In genomic region chr13:41634401-41634818, GRCm38 (mm10) we compare ENCODE assay signal across 9 mouse cellular contexts. TPM values are rescaled to one million over a fixed set of nuclear protein-coding genes. Genes with fewer than 3 reads are reported as not detected.
A peak's percentile ranks its signal among the peaks of the same experiment; 100 is the strongest.
DNase-seq lines count a peak whose midpoint lies in the region; ATAC-seq and TF ChIP-seq lines count a peak whose summit lies in the region.
"Had no signal": no experiment of that assay in that cellular context is flagged by ENCODE, and none has a peak within 500 bp of the region (broad histone marks: within the 10 kb centered on the region; RNA-seq: fewer than 3 reads in every experiment).

No protein-coding gene starts in this region.

- WGBS in liver, adult 2 months: 43% methylated on average over 13 of the region's 13 CpGs
- WGBS in stomach, embryonic 16.5 days: 28% methylated on average over 13 of the region's 13 CpGs

- no peaks in the 10 kb centered on the region; the same call in 1 of the 2 replicates for H3K79me2 ChIP-seq in liver, adult 2 months (ENCODE audit: control insufficient read depth, insufficient read depth, low read length)

- no peaks in the 10 kb centered on the region for H3K9me3 ChIP-seq in stomach, embryonic 16.5 days (replicated peaks; ENCODE audit: control insufficient read depth, low read length)
- H3K9me3 ChIP-seq: embryonic facial prominence, embryonic 15.5 days had no signal

- H3K36me3 ChIP-seq in liver, adult 2 months (ENCODE audit: control insufficient read depth, insufficient read depth, low read length): peaks cover 13% of the 10 kb centered on the region
- no peaks in the 10 kb centered on the region for H3K36me3 ChIP-seq in stomach, embryonic 16.5 days (ENCODE audit: control insufficient read depth, insufficient read depth, low read length)
- H3K36me3 ChIP-seq: embryonic facial prominence, embryonic 15.5 days had no signal

- peak; percentile 71 for DNase-seq in A20 (ENCODE audit: low read depth, low spot score)
- peak; percentile 65 to 75 for DNase-seq in adrenal gland, adult 18-20 months (ENCODE audit: low spot score in 2 of 2)
- peak; percentile 81 for DNase-seq in embryo, embryonic 10.5 days (ENCODE audit: low spot score)
- DNase-seq in gastrocnemius, postnatal 36 days: peak; percentile 49 to 66
- DNase-seq in kidney, adult 9 months: peak; percentile 79
- DNase-seq in liver, adult 2 months (ENCODE audit: extremely low read depth, low read depth, low spot score): peak; percentile 49
- DNase-seq in neural tube, embryonic 10.5 days (ENCODE audit: extremely low spot score, low spot score): peak; percentile 64

- peaks cover 3% of the 10 kb centered on the region; the same call in 1 of the 2 replicates for H3K4me1 ChIP-seq in liver, adult 2 months (ENCODE audit: control insufficient read depth, insufficient read depth, low read length)
- no peaks in the 10 kb centered on the region; the same call in 1 of the 2 replicates for H3K4me1 ChIP-seq in stomach, embryonic 16.5 days (ENCODE audit: control insufficient read depth, insufficient read depth, low read length)
- H3K4me1 ChIP-seq: embryonic facial prominence, embryonic 15.5 days had no signal

- no peak for TF ChIP-seq POLR2A in liver, adult 2 months (IDR thresholded peaks at IDR 0.05; ENCODE audit: extremely low read depth, insufficient read depth, low read length)

- H3K27ac ChIP-seq in liver, adult 2 months (replicated peaks; ENCODE audit: insufficient read depth, low read depth, low read length): no peak overlapping the region
- no peak overlapping the region for H3K27ac ChIP-seq in stomach, embryonic 16.5 days (ENCODE audit: low read length)
- H3K27ac ChIP-seq: embryonic facial prominence, embryonic 15.5 days had no signal

- no peaks in the 10 kb centered on the region for H3K27me3 ChIP-seq in liver, adult 2 months (ENCODE audit: control insufficient read depth, insufficient read depth, low read length)
- no peaks in the 10 kb centered on the region for H3K27me3 ChIP-seq in stomach, embryonic 16.5 days (ENCODE audit: control insufficient read depth, insufficient read depth, low read length)
- H3K27me3 ChIP-seq: embryonic facial prominence, embryonic 15.5 days had no signal

- peak; percentile 99 for TF ChIP-seq CTCF in liver, adult 2 months (IDR thresholded peaks at IDR 0.05; ENCODE audit: low read depth, low read length)

- intact Hi-C loops in gastrocnemius, postnatal 36 days (cut with DNase I): loop anchor here (2.0 to 5.0 kb wide), 3 partner anchors 62 to 352 kb away; no protein-coding TSS in a partner anchor

- H3K9ac ChIP-seq in liver, adult 2 months (ENCODE audit: low read depth, low read length): no peak overlapping the region
- 0 out of 2 replicates have a peak overlapping the region, but pooled peaks have one; percentile 7 for H3K9ac ChIP-seq in stomach, embryonic 16.5 days (ENCODE audit: low read length)
- H3K9ac ChIP-seq: embryonic facial prominence, embryonic 15.5 days had no signal

- peak; percentile 53; the same call in 1 of the 2 replicates for ATAC-seq in stomach, embryonic 16.5 days (ENCODE audit: insufficient read depth, low FRiP score)

- no peak overlapping the region for H3K4me2 ChIP-seq in stomach, embryonic 16.5 days (ENCODE audit: low read depth, low read length)
- H3K4me2 ChIP-seq: embryonic facial prominence, embryonic 15.5 days had no signal

- no peak overlapping the region for H3K4me3 ChIP-seq in liver, adult 2 months (ENCODE audit: insufficient read depth, low read depth, low read length)
- no peak overlapping the region for H3K4me3 ChIP-seq in stomach, embryonic 16.5 days (replicated peaks; ENCODE audit: low read length)
- H3K4me3 ChIP-seq: embryonic facial prominence, embryonic 15.5 days had no signal

RNA-seq across cellular contexts. Expression of gene Tmem170b, which starts 28.7 kb away (rescaled TPM):
- 10 to 100 TPM; 23.3 to 26.4 TPM for total RNA-seq in adrenal gland, adult 18-20 months (2021)
- 10 to 100 TPM; 20.9 to 21.7 TPM for total RNA-seq in gastrocnemius, postnatal 36 days (2021)
- 9.5 and 11.4 TPM in 2 replicates for total RNA-seq in liver, adult 2 months (2014; rRNA removed)
- polyA plus RNA-seq in liver, adult 2 months (2012; rRNA removed): 4.4 and 5.6 TPM in 2 replicates
- 9.4 and 10.1 TPM in 2 replicates for polyA plus RNA-seq in stomach, embryonic 16.5 days (2015; fragmentation: Nextera tagmentation; extraction: Ambion mirVana)
